Mouse (Mus musculus): ENCODE measurements around the gene Adprh.

- no peak for TF ChIP-seq CTCF (IDR thresholded peaks at IDR 0.05; ENCODE audit: borderline replicate concordance, insufficient read depth, low read length)
- TF ChIP-seq POLR2A (IDR thresholded peaks at IDR 0.05; ENCODE audit: low read depth, low read length) = peak; percentile 31; the same call in 1 of the 2 replicates
Observed at GRCm38 (mm10) chr16:38451421-38452205, 890 bp downstream of the Adprh start.
